Mouse (Mus musculus) thymus, postnatal 10 days (tissue): ENCODE results near the gene Kif26a.
A peak's percentile ranks its signal among the peaks of the same experiment; 100 is the strongest.

Source experiments
- DNase-seq, 2 experiments: peaks; one replicate each; pipeline ENCODE4 v3.0.0; 2021; ENCODE audit warnings: low spot score in 2 of 2

Gene Kif26a

GRCm38 (mm10) chr12:112217681-112218080, 71.7 kb downstream of the Kif26a start:
- DNase-seq: no peak

GRCm38 (mm10) chr12:112221290-112221689, 75.3 kb downstream of the Kif26a start:
- DNase-seq: no peak

GRCm38 (mm10) chr12:112221754-112222439, 75.9 kb downstream of the Kif26a start:
- no peak for DNase-seq

- DNase-seq: no peak
Measured at GRCm38 (mm10) chr12:112223721-112224337, 77.8 kb downstream of the Kif26a start.

- DNase-seq: no peak
Measured at GRCm38 (mm10) chr12:112226238-112226637, 80.2 kb downstream of the Kif26a start.

GRCm38 (mm10) chr12:112226656-112227055, 80.6 kb downstream of the Kif26a start:
- no peak for DNase-seq

- no peak for DNase-seq
Measured at GRCm38 (mm10) chr12:112229084-112229483, 83.1 kb downstream of the Kif26a start.

- peak; percentile 31 to 32 for DNase-seq
Measured at GRCm38 (mm10) chr12:112230196-112230595, 84.2 kb downstream of the Kif26a start.
